Mouse (Mus musculus) lung, postnatal 0 days (tissue): ENCODE results near the gene Arhgap24. TPM values are rescaled to one million over a fixed set of nuclear protein-coding genes. Genes with fewer than 3 reads are reported as not detected.
A peak's percentile ranks its signal among the peaks of the same experiment; 100 is the strongest.

Experiments used
- ATAC-seq: fragments of 200-750 bp; cut with Nextera tagmentation; 2 replicates; pipeline ENCODE4 v1.8.0; 2017; ENCODE audit warnings: moderate library complexity
- DNase-seq: peaks from one replicate; pipeline ENCODE4 v3.0.0-alpha.2; 2016; ENCODE audit warnings: low spot score
- H3K27ac ChIP-seq: fragments of 300-500 bp; sonication (generic); 2 replicates; pipeline ENCODE4 v1.5.1; 2014; ENCODE audit warnings: antibody characterized with exemption, mild to moderate bottlenecking, low read length, mixed read lengths
- H3K27me3 ChIP-seq: fragments of 300-500 bp; sonication (generic); replicated peaks from 2 replicates; pipeline ENCODE4 v1.6.1; 2014; ENCODE audit warnings: low read length, mixed read lengths; ENCODE audit not compliant: insufficient read depth
- H3K36me3 ChIP-seq: fragments of 300-500 bp; sonication (generic); 2 replicates; pipeline ENCODE4 v1.6.1; 2014; ENCODE audit warnings: low read length, mixed read lengths; ENCODE audit not compliant: insufficient read depth
- H3K4me1 ChIP-seq: fragments of 300-500 bp; sonication (generic); 2 replicates; pipeline ENCODE4 v1.6.1; 2014; ENCODE audit warnings: antibody characterized with exemption, low read depth, low read length, mixed read lengths; ENCODE audit not compliant: insufficient read depth
- H3K4me2 ChIP-seq: fragments of 300-500 bp; sonication (generic); replicated peaks from 2 replicates; pipeline ENCODE4 v1.6.1; 2014; ENCODE audit warnings: low read depth, mild to moderate bottlenecking, low read length, moderate library complexity, mixed read lengths
- H3K4me3 ChIP-seq: fragments of 300-500 bp; sonication (generic); 2 replicates; pipeline ENCODE4 v1.5.1; 2014; ENCODE audit warnings: low read depth, low read length
- H3K9ac ChIP-seq: fragments of 300-500 bp; sonication (generic); replicated peaks from 2 replicates; pipeline ENCODE4 v1.6.1; 2014; ENCODE audit warnings: low read depth, mild to moderate bottlenecking
- H3K9me3 ChIP-seq: fragments of 300-500 bp; sonication (generic); 2 replicates; pipeline ENCODE4 v1.6.1; 2016; ENCODE audit warnings: low read length, mixed read lengths
- CTCF ChIP-seq: IDR thresholded peaks from 2 replicates; pipeline ENCODE4 v1.5.1; 2016; ENCODE audit warnings: antibody characterized with exemption, mild to moderate bottlenecking
- EP300 ChIP-seq: IDR thresholded peaks from 2 replicates; pipeline ENCODE4 v1.6.1; 2016; ENCODE audit warnings: antibody characterized with exemption, mild to moderate bottlenecking, control low read depth
- WGBS: fragments of 180-500 bp; shearing (Covaris S2); extraction: QIAGEN DNeasy Blood & Tissue Kit; methylation state at CpG from one replicate; pipeline ENCODE4 v1.1.7; 2014; 5-methylcytosine and 5-hydroxymethylcytosine counted together
- polyA plus RNA-seq: library from polyadenylated mRNA; unstranded; fragments of >200 nt; fragmentation: Nextera tagmentation; extraction: Ambion mirVana; gene quantifications from 2 replicates; pipeline ENCODE4 v1.2.1, GENCODE M21; 2015

Arhgap24 gene
- polyA plus RNA-seq, 1 experiment from 2014 or later, result 28.2 TPM

DNA sequence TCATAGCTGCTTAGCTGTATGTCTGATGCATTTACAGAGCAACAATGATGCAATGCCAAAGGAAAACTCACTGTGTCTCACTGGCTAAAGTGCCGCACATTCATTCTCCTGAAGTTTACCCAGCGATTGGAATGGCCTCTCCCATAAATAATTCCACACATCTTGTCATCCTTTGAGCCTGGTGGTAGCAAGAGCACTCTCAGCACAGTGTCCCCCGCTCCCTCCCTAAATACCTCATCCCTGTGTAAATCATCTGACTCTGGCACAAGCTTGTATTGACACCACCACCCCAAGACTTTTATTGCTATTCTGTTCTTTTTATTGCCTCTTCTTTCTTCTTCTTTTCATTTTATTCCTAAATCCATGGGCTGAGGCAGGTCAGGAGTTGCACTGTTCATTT is 332.1 kb downstream of the Arhgap24 start:
- H3K4me1 ChIP-seq, result no peaks in the 10 kb centered on the region
- H3K27ac ChIP-seq, result no peak overlapping the region
- TF ChIP-seq CTCF (no peak), EP300 (no peak)
- H3K9ac ChIP-seq, result no peak overlapping the region
- 64% methylated on average over 3 of the region's 3 CpGs for WGBS
- ATAC-seq (no peak), DNase-seq (no peak)
- no peaks in the 10 kb centered on the region for H3K9me3 ChIP-seq
- no peak overlapping the region for H3K4me3 ChIP-seq
- no peaks in the 10 kb centered on the region for H3K36me3 ChIP-seq
- no peak overlapping the region for H3K4me2 ChIP-seq
- H3K27me3 ChIP-seq, result no peaks in the 10 kb centered on the region

DNA sequence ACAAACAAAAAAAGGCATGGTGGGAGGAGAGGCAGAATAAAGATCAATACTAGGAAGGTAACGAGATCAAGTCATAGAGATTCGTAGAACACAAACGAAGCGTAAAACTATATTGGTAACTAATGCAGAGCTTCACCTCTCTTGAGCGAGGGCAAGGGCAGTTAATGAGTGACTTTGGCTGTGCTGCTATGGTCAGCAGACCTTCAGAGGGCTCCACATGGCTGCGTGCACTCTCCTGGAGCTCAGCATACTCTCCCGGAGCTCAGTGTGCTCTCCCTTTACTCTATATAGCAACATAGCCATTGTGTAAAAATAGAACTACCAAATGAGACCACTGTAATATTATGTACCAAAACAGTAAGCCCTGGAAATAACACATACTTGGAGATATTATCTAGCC is 336.4 kb downstream of the Arhgap24 start:
- ATAC-seq (no peak), DNase-seq (no peak)
- WGBS, result 64% methylated on average over 7 of the region's 7 CpGs
- Histone ChIP-seq H3K36me3 (no peaks in the 10 kb centered on the region), H3K27ac (no peak overlapping the region), H3K4me1 (no peaks in the 10 kb centered on the region), H3K4me3 (no peak overlapping the region), H3K27me3 (no peaks in the 10 kb centered on the region), H3K9me3 (no peaks in the 10 kb centered on the region), H3K9ac (no peak overlapping the region), H3K4me2 (no peak overlapping the region)
- no peak for TF ChIP-seq CTCF
- no peak for TF ChIP-seq EP300

DNA sequence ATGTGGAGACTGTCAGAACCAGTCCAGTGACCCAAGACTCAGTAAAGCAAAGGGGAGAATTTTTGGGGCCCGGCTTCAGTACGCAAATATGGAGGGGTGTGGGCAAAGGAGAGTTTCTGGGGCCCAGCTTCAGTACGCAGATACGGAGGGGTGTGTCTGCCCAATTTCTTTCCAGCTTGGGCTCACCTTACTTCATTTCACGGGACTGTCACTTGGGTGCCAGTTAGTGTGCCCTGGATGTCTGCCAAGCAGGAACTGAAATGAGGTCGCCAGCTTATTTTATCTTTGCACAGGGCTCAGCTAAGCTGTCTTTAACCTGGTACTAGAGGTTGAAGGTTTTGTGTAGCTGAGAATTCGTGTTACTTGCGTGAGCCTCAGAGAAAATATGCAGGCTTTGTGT is 344.3 kb downstream of the Arhgap24 start:
- H3K36me3 ChIP-seq, result no peaks in the 10 kb centered on the region
- TF ChIP-seq CTCF, result no peak
- no peak for TF ChIP-seq EP300
- H3K4me2 ChIP-seq, result no peak overlapping the region
- no peak for ATAC-seq
- H3K9me3 ChIP-seq, result no peaks in the 10 kb centered on the region
- peak; percentile 41 for DNase-seq
- H3K9ac ChIP-seq, result no peak overlapping the region
- 41% methylated on average over 8 of the region's 8 CpGs for WGBS
- H3K27ac ChIP-seq, result no peak overlapping the region
- H3K27me3 ChIP-seq, result no peaks in the 10 kb centered on the region
- H3K4me3 ChIP-seq, result no peak overlapping the region
- no peaks in the 10 kb centered on the region for H3K4me1 ChIP-seq

DNA sequence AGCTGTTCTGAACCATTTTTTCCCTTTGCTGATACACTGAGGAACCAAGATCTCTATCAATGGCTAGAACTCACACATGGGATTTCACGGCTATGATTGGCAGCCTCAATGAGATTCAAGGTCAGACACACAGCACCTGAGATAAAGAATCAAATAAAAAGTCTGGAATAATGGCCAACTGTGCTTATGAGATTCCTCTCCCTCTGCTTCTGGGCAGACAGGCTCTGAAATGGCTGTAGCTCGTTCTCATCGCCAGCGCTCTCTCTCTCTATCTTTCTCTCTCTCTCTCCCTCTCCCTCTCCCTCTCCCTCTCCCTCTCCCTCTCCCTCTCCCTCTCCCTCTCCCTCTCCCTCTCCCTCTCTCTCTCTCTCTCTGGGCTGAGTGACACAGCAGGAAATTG is 357.9 kb downstream of the Arhgap24 start:
- no peak for TF ChIP-seq EP300
- TF ChIP-seq CTCF, result no peak
- Histone ChIP-seq H3K27ac (no peak overlapping the region), H3K36me3 (no peaks in the 10 kb centered on the region), H3K4me2 (no peak overlapping the region), H3K4me1 (no peaks in the 10 kb centered on the region), H3K4me3 (no peak overlapping the region), H3K9ac (no peak overlapping the region), H3K27me3 (no peaks in the 10 kb centered on the region), H3K9me3 (no peaks in the 10 kb centered on the region)
- no peak for ATAC-seq
- 36% methylated on average over 4 of the region's 4 CpGs for WGBS
- no peak for DNase-seq

DNA sequence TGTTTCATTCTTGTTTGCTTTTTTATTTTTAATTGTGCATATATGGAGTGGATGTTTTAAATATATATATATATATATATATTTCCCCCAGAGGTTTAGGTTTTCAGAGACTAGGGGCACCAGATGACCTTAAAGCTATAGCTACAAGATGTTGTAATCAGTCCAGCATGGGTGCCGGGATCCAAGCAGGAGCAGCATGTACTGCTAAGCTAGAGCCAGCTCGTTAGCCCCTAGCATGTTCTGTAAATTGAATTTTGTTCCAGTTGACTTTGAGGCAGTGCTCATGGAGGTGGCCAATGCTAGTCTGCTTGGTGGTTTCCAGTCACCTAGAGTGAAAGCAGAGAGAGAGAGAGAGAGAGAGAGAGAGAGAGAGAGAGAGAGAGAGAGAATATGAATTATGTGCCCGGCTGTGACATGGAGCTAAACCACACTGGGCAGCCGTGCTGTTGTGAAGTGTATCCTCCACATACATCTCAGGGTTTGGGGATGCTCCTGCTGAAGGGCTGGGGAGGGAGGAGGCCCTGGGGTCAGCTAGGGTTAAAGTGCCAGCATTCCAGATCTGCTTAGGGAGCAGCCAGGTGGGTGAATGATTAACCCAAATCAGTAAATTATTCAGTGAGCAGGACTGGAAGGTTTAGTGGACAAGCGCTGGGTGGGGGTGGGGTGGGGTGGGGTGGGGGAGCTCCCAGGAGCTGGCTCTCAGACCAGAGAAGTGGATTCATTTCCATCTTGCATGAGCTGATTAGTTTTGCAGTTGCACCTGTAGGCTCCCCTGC is 362.9 kb downstream of the Arhgap24 start:
- DNase-seq, result no peak
- TF ChIP-seq EP300, result no peak
- TF ChIP-seq CTCF, result no peak
- Histone ChIP-seq H3K4me2 (no peak overlapping the region), H3K27ac (no peak overlapping the region), H3K27me3 (no peaks in the 10 kb centered on the region), H3K36me3 (no peaks in the 10 kb centered on the region), H3K9me3 (no peaks in the 10 kb centered on the region), H3K4me1 (no peaks in the 10 kb centered on the region), H3K9ac (no peak overlapping the region), H3K4me3 (no peak overlapping the region)
- no peak for ATAC-seq
- WGBS, result 33% methylated on average over 5 of the region's 5 CpGs

DNA sequence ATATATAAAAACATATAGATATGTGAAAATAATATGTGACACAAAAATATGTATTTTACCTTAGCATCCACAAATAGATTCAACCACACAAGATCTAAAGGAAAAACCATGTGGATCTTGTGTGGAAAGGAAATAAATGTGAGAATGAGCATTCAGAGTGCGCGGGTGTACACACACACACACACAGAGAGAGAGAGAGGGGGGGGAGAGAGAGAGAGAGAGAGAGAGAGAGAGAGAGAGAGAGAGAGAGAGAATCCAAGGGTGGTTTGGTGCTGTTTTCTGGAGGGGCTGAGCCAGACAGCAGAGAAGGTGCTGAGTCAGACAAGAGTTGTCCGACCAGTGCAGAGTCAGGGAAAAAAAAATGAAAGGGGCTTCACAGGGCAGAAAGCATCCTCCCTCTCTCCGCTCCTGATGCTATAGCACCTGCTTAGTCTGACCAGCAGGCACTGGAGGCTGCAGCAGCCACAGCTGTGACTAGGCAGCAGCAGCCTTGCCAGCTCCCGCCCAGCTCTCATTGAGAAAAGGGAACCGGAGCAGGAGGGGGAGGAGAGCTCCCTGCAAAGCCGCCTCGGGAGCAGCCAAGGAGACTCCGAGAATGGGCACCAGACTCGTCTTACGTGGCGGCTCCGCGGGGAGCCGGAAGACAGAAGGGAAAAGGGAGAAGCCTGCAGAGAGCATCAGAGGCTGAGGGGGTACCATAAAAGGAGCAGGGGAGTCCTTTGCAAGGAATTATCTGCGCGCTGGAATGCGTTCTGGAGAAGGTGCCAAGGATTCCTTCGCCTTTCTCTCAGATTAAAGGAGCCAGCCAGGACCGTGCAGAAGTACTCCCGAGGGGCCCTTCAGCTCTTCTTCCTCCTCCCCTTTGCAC is 363.8 kb downstream of the Arhgap24 start:
- H3K27me3 ChIP-seq, result no peaks in the 10 kb centered on the region
- H3K4me2 ChIP-seq, result peak overlapping the region; percentile 61
- H3K9me3 ChIP-seq, result no peaks in the 10 kb centered on the region
- 0 out of 2 replicates have a peak, but pooled peaks have one; percentile 13 for TF ChIP-seq CTCF
- no peak for TF ChIP-seq EP300
- WGBS, result 1% methylated on average over 21 of the region's 21 CpGs
- no peaks in the 10 kb centered on the region for H3K36me3 ChIP-seq
- H3K9ac ChIP-seq, result no peak overlapping the region
- no peaks in the 10 kb centered on the region for H3K4me1 ChIP-seq
- H3K27ac ChIP-seq, result no peak overlapping the region
- DNase-seq (peak; percentile 88), ATAC-seq (peak; percentile 93)
- peak overlapping the region; percentile 35 for H3K4me3 ChIP-seq
